Mouse (Mus musculus): ENCODE results near the gene Slc22a17. TPM values are rescaled to one million over a fixed set of nuclear protein-coding genes. Genes with fewer than 3 reads are reported as not detected.
A peak's percentile ranks its signal among the peaks of the same experiment; 100 is the strongest.

Gene Slc22a17
- total RNA-seq, 1 experiment from 2014 or later: 1.4 TPM

DNA sequence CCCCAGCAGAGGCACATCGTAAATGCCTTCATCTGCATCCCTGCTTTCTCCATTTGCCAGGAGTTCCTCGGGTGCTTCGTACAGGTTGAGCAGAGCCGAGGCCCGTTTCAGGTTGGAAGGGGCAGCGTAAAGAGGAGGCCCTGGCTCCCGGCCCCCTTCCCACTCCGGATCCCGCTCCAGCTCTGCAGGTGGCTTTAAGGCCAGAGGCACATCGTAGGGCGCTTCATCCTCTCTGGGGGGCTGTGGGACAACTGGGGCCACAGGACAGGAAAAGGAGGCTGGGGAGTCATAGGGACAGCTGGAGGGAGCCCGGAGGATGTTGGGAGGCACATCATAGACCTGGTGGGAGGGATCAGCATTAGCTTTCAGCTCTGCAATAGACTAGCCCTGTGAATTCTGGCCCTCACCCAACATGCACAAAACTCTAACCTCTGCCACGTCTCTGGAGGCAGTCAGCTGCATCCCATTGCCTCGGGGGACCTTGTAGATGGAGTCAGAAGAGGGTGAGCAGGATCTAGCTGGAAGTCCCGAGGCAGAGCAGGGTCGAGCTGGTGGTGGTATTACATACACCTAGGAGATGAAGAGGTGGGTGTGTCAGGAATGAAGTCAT lies 7.2 kb upstream of the Slc22a17 start:
- ATAC-seq (replicated peaks; ENCODE audit: insufficient number of reproducible peaks, low FRiP score, low TSS enrichment, poor library complexity, severe bottlenecking): no peak

DNA sequence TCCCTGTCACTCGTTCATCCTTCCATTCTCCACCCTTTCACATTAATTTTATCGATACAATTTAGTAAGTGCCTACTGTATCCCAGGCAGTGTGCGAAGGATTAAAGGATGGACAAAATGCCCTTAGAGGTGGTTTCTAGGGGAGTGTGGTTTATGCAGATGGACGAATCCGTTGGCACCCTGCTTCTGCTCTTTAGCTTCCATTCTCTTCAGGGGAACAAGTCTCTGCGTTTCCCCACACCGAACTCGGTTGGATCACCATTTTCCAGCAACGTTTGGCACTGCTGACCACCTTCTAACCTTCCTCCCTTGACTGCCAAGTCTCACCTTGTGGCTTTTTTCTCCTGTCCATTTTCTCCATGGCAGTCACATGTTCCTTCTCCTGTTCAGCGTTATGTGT lies 411 bp upstream of the Slc22a17 start:
- no peak for ATAC-seq (replicated peaks; ENCODE audit: insufficient number of reproducible peaks, low FRiP score, low TSS enrichment, poor library complexity, severe bottlenecking)

DNA sequence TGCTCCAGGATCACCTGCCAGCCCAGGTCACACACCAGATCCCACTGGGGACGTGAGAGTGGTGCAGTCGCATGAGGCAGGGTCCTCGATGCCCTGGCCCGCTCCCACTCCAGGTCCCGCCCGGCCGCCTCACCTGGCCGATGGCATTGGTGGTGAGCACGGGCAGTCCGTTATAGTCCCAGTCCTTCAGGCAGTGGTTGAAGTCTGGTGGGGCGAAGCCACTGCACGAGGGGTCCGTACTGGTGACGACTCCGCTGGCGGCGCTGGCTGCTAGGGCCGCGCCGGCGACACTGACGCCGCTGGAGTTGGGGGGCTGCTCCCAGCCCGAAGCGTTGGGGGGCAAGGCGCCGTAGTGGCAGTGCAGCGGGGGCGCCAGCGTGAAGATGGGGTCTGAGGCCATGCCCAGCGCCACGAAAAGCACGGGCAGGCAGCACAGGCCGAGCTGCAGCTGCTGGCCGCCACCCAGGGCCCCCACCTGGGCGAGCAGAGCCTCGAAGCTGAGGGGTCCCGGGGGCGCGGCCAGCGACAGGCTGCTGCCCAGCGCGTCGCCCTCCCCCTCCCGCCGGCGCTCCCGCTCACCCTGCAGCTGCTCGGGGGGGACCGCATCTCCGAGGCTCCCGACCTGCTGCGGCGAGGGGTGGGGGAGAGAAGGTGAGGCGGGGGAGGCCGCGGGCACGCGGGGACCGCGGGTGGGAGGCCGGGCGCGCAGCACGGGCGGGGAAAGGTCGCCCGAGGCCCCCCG lies 652 bp downstream of the Slc22a17 start:
- no peak for ATAC-seq (replicated peaks; ENCODE audit: insufficient number of reproducible peaks, low FRiP score, low TSS enrichment, poor library complexity, severe bottlenecking)

DNA sequence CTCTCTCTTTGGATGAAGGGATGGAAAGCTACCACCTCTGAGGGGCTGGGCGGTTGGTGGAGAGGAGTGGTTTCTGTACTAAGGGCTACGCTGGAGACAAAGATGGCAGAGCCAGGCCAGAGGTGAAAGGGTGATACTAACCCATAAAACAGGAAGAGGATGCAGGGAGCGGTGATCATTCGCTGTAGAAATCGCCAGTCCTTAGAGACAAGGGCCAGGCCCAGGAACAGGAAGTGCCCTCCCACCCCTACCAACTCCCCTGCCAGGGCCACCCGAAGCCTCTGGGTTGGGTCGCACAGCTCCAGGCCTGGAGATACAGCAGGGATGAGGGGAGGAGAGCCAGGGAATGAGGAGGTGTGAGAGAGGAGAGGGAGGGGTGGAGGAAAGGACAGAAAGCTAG lies 4.2 kb downstream of the Slc22a17 start:
- no peak for ATAC-seq (replicated peaks; ENCODE audit: insufficient number of reproducible peaks, low FRiP score, low TSS enrichment, poor library complexity, severe bottlenecking)

DNA sequence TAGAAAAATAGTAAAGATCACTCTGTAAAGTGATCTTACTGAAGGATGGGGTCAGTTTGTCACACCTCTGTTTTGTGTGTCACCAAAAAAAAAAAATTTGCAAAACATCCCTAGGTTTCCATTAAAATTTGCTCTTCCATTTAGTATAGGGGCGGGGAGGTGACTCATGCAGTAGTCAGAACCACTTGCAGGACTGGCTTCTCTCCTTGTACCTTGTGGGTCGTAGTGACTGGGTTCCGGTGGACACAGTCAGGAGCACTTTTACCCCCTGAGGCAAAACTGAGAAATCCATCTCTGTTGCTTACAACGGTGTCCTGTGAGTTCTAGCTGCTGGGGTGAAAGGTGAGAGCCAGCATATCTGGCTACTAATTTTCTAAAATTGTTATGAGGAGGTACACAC lies 9.3 kb downstream of the Slc22a17 start:
- ATAC-seq (replicated peaks; ENCODE audit: insufficient number of reproducible peaks, low FRiP score, low TSS enrichment, poor library complexity, severe bottlenecking): no peak

DNA sequence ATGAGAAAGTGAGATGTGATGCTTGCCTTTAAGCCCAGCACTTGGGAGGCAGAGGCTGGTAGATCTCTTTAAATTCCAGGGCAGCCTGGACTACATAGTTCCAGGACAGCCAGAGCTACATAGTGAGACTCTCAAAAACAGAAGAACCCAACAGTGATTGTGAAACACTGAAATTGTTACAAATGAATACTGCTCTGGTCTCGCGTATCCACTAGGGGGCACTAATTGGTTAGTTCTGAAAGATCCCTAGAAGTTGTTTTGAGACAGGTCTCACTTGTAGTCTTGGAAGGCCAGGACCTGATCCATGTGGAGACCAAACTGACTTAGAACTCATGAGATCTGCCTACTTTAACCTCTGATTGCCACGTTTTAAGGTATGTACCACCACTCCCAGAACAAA lies 12.5 kb downstream of the Slc22a17 start:
- ATAC-seq (replicated peaks; ENCODE audit: insufficient number of reproducible peaks, low FRiP score, low TSS enrichment, poor library complexity, severe bottlenecking): peak; percentile 83

DNA sequence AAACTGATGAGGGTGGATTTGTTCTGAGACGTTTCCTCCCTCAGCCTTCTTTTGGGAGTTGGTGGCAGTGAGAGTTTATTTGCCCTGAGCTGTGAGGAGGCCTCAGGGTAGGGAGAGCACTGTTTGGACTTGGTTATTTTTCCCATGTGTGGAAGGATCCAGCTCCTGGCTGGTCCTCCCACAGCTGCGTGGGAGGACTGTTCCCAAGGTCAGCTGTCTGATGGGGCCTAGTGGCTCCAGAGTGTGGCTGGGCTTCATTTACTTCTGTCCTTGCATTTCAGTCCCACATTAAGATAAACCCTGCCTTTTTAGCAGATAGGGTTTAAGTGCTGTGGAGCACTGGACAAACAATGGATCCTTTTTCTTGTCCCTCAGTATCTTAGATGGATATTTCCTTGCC lies 15.5 kb downstream of the Slc22a17 start:
- ATAC-seq (replicated peaks; ENCODE audit: insufficient number of reproducible peaks, low FRiP score, low TSS enrichment, poor library complexity, severe bottlenecking): no peak

DNA sequence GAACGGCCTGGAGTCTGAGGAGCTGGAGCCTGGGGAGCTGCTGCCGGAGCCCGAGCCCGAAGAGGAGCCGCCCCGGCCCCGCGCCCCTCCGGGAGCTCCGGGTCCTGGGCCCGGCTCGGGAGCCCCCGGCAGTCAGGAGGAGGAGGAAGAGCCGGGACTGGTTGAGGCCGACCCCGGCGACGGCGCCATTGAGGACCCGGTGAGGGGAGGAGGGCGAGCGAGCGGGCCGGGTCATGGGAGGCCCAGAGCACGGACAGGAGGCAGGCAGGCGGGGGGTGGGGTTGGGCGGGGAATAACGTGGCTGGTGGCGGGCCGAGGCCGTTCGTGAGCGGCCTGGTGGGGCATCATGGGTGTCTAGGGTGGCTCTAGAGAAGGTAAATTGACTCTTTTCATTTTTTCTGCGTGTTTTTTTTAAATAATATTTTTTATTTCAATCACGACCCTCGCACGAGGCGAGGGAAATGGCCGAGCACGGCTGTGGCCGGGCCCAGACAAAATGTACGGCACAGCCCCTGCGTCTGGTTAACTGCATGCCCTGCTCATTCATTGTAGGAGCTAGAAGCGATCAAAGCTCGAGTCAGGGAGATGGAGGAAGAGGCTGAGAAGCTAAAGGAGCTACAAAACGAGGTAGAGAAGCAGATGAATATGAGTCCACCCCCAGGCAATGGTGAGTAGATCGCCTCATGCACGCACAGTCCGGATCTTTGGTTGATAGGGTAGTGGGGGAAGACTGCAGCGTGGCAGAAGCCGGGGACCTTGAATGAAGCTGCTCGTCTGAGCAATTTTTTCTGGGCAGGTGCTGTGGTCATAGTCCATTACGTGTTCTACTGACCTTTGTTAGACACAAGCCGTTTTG lies 18.4 kb downstream of the Slc22a17 start:
- ATAC-seq (replicated peaks; ENCODE audit: insufficient number of reproducible peaks, low FRiP score, low TSS enrichment, poor library complexity, severe bottlenecking): no peak

DNA sequence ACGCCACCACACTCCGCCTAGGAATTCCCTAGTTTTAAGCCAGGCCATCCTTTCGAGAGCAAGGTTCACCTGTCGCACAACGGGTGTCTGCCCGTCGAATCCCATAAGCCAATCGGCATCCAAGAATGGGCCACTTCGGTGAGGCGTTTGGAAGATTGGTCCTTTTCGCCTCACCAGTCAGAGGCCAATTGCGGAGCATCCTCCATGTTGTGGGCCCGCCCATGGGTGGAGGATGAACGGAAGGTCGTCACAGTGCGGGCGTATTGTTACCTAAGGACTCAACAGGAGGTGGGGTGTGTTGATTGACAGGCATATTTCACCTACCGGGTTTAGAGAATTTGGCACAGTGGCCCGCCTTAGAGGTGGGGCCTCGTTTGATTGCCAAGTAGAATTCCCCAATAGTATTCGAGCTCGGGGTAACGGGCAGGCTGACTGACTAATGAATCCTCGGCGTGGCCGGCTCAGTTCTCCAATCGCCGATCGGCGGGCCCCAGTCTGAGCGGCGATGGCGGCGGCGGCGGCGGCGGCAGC lies 19.2 kb downstream of the Slc22a17 start:
- ATAC-seq (replicated peaks; ENCODE audit: insufficient number of reproducible peaks, low FRiP score, low TSS enrichment, poor library complexity, severe bottlenecking): peak; percentile 98

DNA sequence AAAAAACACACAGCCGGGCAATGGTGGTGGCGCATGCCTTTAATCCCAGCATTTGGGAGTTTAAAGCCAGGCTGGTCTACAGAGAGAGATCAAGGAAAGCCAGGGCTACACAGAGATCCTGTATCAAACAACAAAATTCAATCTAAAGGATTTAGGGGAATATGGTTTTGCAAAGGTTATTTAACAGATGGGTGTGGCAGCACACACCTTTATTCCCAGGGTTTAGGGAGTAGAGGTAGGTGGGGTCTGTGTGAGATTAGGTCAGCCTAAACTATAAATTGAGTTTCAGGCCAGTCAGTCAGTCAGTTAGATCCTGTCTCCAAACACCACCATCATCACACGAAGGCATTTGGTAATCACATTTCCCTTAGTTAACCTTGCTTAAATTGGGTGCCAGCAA lies 20.7 kb downstream of the Slc22a17 start, which contains the start of gene Pabpn1:
TSS of gene Pabpn1 (plus strand) at position 301 of the 400 bp plus-strand sequence.
- ATAC-seq (replicated peaks; ENCODE audit: insufficient number of reproducible peaks, low FRiP score, low TSS enrichment, poor library complexity, severe bottlenecking): no peak

DNA sequence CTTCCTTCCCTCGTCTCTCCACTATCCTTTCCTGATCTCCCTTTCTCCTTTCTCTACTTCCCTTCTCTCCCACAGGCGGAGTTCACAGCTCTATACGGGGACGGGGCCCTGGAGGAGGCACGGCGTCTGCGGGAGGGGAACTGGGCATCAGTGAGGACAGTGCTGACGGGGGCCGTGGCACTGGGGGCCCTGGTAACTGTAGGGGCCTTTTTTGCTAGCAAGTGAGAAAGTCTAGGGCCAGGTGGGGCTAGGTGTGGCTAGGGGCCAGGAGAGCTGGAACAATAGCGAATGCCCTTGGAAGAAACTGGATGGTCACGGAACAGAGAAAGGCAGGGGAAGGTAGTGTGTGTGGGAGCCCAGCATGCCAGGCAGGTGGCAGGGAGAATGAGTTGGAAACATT lies 27.6 kb downstream of the Slc22a17 start:
- ATAC-seq (replicated peaks; ENCODE audit: insufficient number of reproducible peaks, low FRiP score, low TSS enrichment, poor library complexity, severe bottlenecking): no peak

DNA sequence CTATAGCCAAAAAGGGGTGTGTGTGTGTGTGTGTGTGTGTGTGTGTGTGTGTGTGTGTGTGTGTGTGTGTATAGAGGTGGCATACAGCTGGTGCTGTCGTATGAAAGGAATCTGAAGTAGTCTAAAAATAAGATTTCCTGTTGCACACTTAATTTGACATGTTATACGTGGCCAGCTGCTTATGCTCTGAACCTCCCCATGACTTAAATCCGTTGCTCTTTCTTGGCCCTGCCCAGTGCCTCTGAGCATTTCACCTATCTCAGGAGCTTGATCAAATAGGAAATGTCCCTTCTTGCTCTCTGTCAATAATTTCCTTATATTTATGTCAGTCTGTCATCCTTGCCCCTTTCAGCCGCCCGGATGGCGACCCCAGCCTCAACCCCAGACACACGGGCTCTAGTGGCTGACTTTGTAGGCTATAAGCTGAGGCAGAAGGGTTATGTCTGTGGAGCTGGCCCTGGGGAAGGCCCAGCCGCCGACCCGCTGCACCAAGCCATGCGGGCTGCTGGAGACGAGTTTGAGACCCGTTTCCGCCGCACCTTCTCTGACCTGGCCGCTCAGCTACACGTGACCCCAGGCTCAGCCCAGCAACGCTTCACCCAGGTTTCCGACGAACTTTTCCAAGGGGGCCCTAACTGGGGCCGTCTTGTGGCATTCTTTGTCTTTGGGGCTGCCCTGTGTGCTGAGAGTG lies 28.8 kb downstream of the Slc22a17 start:
- no peak for ATAC-seq (replicated peaks; ENCODE audit: insufficient number of reproducible peaks, low FRiP score, low TSS enrichment, poor library complexity, severe bottlenecking)

DNA sequence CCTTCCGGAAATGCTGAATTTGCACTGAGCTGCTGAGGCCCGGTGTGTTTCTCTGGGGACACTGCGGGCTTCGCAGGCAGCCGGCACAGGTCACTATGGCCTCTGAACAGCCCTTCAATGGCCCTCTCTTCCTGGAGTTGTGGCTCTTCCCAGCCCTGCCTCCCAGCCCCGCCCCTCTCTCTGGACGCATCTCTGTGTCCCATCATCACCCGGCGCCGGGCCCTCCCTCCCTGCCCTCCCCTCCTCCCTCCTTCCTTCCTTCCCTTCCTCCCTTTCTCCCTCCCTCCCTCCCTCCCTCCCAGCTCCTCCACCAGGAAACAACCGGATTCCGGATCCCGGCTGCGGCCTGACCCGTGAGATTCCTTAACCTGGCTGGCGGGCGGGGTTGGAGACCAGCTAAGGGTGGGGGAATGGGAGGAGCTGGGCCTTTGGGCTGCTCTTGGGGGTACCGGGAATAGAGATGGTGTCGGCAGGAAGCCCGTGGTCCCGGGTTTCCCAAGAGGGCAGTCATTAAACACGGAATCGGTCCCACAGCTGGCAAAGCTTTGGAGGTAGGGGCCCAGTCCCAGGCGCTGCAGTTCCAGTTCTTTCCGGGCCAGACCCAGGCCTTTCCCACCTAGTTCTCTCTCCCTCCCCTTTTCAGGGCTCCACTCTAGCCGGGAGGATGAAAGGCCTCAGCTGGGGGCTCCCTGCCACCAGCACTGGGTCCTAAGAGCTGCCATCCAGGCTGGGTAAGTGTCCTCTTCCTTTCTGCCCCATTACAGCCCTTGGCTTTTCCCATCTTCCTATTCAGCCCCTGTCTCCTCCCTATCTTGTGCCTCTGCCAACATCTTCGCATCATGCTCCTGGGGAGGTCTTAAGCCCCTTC lies 29.5 kb downstream of the Slc22a17 start, which contains the start of the genes Bcl2l2 and Gm20521:
TSS of gene Bcl2l2 (plus strand) at position 224 of the 868 bp plus-strand sequence.
TSS of gene Gm20521 (plus strand) at position 288 of the 868 bp plus-strand sequence.
- ATAC-seq (replicated peaks; ENCODE audit: insufficient number of reproducible peaks, low FRiP score, low TSS enrichment, poor library complexity, severe bottlenecking): 0 out of 2 replicates have a peak, but pooled peaks have one; percentile 48

DNA sequence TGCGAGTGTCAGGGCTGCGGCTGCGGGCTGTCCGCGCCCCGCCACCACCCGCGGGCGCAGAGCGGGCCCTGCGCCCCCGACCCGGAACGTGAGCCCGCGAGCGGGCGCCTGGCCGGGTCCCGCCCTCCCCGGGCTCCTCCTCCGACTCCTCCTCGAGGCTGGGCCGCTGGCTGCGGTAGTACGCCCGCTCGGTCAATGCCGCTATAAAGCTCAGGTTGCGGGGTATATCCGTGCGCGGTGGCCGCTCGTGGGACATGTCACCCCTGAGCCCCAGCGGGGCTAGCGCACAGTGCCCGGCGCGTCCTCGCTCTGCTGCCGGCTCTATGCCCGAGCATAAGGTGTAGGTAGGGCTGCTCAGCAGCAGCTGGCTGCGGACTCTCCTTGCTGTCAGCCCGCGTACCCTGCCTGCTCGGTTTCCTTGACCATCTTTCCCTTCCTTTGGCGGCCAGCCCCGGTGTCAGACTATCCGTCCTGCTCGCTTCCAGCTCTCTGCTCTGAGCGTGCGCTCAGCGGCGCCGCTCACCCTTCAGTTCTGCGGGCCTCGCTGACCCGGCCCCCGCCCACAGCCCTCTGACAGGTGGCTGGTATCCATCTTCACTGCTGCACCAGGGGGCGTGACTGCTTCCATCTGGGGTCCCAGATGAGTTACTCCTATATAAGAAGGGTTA lies 35.8 kb downstream of the Slc22a17 start, which contains the start of gene Ppp1r3e:
TSS of gene Ppp1r3e (minus strand) at position 503 of the 668 bp plus-strand sequence.
- peak; percentile 60; the same call in 1 of the 2 replicates for ATAC-seq (replicated peaks; ENCODE audit: insufficient number of reproducible peaks, low FRiP score, low TSS enrichment, poor library complexity, severe bottlenecking)

DNA sequence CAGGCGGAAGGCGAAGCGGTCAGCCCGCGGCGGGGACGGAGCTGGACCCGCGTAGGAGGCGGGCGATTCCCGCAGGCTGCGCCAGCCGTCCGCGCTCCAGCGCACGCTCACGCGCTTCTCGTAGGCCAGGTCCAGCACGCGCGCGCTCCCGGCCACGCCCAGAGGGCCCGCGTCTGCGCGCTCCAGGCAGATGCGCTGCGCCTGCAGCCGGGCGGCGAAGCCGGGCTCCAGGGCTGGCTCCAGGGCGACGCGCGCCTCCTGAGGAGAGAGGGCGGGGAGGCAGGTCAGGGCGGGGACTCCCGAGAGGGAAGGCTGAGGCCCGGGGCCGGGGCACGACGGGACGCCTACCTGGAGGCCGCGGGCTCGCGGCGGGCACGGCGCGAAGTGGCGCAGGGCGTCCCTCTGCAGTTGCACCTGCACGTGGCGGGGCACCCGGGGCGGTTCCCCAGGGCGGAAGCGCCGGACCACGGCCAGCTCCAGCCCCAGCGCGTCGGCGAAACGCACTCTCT lies 36.3 kb downstream of the Slc22a17 start:
- peak; percentile 68 for ATAC-seq (replicated peaks; ENCODE audit: insufficient number of reproducible peaks, low FRiP score, low TSS enrichment, poor library complexity, severe bottlenecking)

DNA sequence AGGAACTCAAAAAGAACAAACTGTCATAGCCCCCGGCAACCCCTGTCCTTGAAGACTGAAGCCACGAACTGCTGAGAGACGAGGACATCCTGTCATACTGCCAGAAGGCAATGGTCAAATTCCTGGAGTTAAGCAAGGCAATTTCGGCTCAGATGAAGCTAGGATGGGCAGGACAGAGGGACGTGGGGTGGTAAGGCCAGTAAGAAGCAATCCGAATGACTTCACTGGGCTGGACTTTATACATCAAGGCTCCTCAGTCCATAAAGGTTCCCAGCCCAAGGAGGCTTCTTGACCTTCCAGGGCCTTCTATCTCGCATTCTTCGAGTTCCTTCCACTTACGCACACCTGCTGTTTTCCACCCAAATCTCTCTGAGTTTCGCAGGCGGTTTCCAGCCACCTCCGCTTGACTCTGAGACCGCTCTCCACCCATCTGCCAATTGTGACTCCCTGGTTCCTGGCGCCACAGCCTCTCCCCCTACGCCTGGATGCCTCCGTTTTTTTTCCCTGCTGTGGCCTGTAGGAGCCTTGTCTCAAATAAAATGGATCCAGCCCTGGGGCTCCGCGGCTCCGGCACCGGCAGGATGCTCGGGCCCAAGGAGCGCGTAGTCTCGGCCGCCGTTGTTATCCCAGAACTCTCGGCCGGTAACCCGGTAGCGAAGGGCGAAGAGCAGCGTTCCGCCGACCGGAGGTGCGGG lies 36.9 kb downstream of the Slc22a17 start:
- 0 out of 2 replicates have a peak, but pooled peaks have one; percentile 28 for ATAC-seq (replicated peaks; ENCODE audit: insufficient number of reproducible peaks, low FRiP score, low TSS enrichment, poor library complexity, severe bottlenecking)
